Mouse (Mus musculus): ENCODE measurements at regions not wholly inside any gene's neighbourhood (a gene's known extent, or its start where the extent isn't known, plus 50 kb on each side); places are given as distances from the start of the nearest gene placed in this dataset.

DNA sequence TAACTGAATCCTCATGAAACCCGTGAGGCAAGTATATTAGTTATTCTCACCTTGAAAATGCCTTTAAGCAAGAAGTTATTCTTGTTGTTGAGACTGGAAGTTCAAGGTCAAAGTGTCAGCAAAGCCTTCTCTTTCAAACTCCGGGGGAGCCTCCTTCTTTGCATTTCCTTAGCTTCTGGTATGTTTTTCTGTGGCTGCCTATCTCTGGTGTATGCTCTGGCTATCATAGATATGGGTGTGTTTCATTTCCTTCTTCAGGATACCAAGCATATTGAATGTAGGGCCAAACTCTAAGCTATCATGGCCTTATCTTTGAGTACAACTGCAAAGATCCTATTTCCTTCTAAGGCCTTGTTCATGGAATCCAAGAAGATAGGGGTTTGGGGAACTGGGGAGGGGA lies 213.1 kb upstream of the Atp5g3 start:
- no peak for TF ChIP-seq POLR2A (IDR thresholded peaks at IDR 0.05; ENCODE audit: extremely low read depth, insufficient read depth, low read length)
- no peak for TF ChIP-seq CTCF (IDR thresholded peaks at IDR 0.05; ENCODE audit: extremely low read depth, insufficient read depth, low read length)

All from cortical plate, adult 2 months (tissue).